Comparison of ENCODE assay signal across 19 mouse cellular contexts in the genomic region with DNA sequence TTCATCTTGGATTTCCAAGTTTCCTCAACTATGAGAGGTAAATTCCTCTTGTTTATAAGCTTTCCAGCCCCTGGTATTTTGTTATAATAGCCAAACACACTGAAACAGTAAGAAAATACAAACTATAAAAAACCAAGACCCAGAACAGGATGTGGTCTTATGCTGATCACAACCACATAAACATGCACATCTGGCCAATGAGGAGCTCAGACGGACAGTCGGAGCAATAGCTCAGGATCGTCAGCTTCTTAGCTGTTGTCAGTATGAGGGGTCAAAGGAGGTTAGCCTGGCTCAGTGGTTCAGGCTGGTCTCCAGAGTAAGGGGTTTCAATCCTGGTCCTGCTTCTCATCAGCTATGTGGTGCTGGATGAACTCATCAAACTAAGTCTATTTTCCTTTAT. TPM values are rescaled to one million over a fixed set of nuclear protein-coding genes. Genes with fewer than 3 reads are reported as not detected.
"Had no signal": no experiment of that assay in that cellular context is flagged by ENCODE, and none has a peak within 500 bp of the region (broad histone marks: within the 10 kb centered on the region; RNA-seq: fewer than 3 reads in every experiment).

No protein-coding gene starts in this region.

- H3K4me1 ChIP-seq: lung, embryonic 15.5 days; midbrain, embryonic 13.5 days; midbrain, embryonic 15.5 days; neural tube, embryonic 12.5 days; stomach, embryonic 15.5 days had no signal

- H3K27ac ChIP-seq: lung, embryonic 15.5 days; macrophage; midbrain, embryonic 13.5 days; midbrain, embryonic 15.5 days; neural tube, embryonic 12.5 days; stomach, embryonic 15.5 days; stomach, postnatal 0 days had no signal

- ATAC-seq: liver, postnatal 0 days; lung, postnatal 0 days; midbrain, embryonic 13.5 days; midbrain, embryonic 15.5 days had no signal

- H3K9me3 ChIP-seq: lung, embryonic 15.5 days; midbrain, embryonic 13.5 days; midbrain, embryonic 15.5 days; neural tube, embryonic 12.5 days; stomach, embryonic 15.5 days had no signal

- H3K27me3 ChIP-seq: lung, embryonic 15.5 days; midbrain, embryonic 13.5 days; midbrain, embryonic 15.5 days; neural tube, embryonic 12.5 days; stomach, embryonic 15.5 days had no signal

- H3K4me3 ChIP-seq: lung, embryonic 15.5 days; midbrain, embryonic 13.5 days; midbrain, embryonic 15.5 days; neural tube, embryonic 12.5 days; stomach, embryonic 15.5 days had no signal

- DNase-seq: liver, postnatal 0 days; lung, adult 2 months; lung, postnatal 14 days; lung, postnatal 36 days; right cerebral cortex, postnatal 14 days; thymus, adult 2 months; thymus, postnatal 25 days; thymus, postnatal 4 days had no signal

RNA-seq across cellular contexts. Expression of a gene that starts 36.5 kb away (rescaled TPM):
- total RNA-seq: megakaryocyte progenitor cell, adult 5-6 weeks; monocyte, adult 5-6 weeks had no signal
- polyA plus RNA-seq: lung, embryonic 15.5 days; spleen, adult 2 months had no signal
